Mouse (Mus musculus) lung, adult 18-20 months (tissue): ENCODE data around the gene Gm37240.
A peak's percentile ranks its signal among the peaks of the same experiment; 100 is the strongest.
"Not testable (repeated sequence)": the region's sequence is repeated elsewhere in the genome, so short reads cannot be mapped to it uniquely, and the experiment has no call there.

ENCODE experiments used
- DNase-seq, 2 experiments: peaks; one replicate each; pipeline ENCODE4 v3.0.0; 2022; ENCODE audit warnings: mixed read lengths in 2 of 2

The Gm37240 gene

GRCm38 (mm10) chr3:84615856-84616225, 1271.5 kb downstream of the Gm37240 start:
- no peak for DNase-seq

GRCm38 (mm10) chr3:84615050-84615855, 1272.1 kb downstream of the Gm37240 start:
- no peak for DNase-seq

DNA sequence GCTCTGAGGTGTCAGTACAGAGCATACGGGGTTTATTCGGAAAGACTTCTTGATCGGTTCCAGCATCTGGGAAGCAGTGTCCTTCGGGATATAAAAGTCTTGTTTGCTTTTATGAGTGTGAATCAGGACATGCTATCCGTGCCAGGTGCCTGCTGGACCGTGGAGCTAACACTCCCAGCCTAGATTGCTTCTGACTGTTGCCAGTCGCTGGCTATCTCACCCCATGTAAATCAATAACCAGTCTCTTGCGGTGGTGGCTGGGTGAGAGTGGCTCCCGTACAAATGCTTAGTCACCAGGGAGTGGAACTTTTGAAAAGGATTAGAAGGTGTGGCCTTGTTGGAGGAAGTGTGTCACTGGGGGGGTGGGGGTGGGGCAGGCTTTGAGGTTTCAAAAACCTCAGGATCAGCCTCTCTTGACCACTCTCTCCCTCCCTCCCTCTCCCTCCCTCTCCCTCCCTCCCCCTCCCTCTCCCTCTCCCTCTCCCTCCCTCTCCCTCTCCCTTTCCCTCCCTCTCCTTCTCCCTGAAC, 1277.1 kb downstream of the Gm37240 start:
- DNase-seq = no peak

DNA sequence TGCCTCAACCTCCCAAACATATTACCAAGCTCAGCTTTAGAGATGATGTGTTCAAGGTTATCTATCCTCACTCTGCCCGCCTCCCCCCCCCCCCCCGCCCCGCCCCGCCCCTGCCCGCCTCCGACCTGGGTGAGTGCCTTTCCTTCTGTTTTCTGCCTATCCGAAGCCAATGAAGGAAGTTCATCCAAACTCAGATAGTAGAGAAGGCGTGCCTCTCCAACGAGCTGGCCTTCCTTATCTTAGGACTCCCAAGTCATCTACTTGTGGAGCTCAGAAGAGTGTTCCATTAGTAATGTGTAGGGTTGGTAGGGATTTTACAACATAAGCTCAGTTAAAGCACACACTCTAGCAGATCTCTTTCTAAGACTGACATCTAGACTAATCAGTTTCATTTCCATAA, 1284.1 kb downstream of the Gm37240 start:
- no peak for DNase-seq

DNA sequence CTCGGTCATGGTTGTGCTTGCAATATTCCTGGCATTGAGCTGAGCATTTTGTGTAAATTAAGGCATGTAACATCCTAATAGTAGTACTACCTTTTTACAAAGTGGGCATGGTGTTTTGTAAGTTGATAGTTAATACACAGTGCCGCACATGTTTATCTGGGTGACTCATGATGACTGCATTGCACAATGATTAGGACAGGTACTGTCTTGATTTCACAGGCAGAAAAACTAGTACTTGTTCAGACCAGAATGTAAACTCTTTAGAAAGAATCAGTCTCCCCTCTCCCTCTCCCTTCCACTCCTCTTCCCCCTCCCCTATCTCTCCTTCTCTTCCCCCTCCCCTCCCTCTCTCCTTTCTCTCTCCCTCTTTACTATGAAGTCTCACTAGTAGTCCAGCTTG, 1284.6 kb downstream of the Gm37240 start:
- DNase-seq = no peak

DNA sequence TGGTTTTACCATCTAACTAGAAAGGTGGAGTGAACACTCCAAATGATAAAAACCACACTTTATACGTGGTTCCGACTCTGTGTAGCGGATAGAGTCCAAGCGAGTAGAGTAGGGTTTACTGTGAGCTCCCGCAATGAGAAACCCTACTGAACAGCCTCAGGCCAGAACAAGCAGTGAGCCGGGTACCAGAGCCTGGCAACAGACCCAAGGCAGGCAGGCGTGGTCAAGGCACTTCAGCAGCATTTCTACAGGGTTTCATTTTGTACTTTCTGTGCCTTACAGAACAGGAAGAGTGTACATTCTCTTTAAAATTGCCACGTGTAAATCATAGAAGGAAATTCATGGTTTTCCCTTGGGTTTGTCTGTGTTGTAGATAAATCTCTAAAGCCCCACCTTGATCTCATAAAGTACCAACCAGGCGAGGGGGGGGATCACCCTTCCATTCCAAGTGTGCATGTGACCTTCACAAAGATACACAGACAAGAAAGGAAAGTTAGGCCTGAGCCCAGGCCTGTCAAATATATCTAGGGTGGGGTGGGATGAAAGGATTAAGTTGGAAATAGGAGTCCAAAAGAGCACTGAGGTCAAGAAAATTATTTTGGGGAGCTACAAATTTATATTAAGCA, 1285.3 kb downstream of the Gm37240 start:
- DNase-seq = peak in 1 of 2 experiments; percentile 43

GRCm38 (mm10) chr3:84598756-84599155, 1288.6 kb downstream of the Gm37240 start:
- no peak for DNase-seq

DNA sequence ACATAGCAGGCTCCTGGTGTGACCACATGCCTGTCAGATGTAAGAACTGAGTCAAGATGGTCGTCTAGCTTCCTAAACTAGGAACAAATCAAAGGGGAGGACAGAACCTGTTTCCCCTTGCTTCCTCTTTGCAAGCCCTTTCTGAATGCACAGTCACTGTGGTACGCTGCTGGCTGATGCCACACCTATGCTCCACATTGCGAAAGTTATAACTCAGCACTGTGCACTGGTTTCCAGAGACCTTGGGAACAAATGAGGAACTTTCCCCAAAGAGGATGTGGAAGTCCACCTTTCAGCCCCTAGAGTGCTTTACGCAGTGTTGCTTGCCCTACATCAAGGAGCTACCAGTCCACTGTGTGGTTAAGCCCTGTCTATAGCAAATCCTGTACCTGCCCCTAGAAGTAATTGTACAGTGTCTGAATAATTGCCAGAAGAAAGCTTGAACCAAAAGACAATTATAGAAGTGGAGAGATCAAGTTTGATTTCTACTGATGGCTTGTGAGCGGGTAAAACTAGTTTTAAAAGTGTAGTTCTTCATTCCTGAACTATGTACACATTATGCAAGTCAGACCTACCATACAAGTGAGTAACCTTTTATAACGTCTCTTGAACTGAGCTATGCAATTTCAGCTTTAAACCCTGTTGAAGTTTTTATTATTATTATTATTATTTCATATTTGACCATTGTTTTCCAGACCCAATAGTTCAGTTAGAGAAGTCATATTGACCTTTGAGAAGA, 1289.2 kb downstream of the Gm37240 start:
- peak; percentile 64 to 78 for DNase-seq

GRCm38 (mm10) chr3:84595677-84596234, 1291.6 kb downstream of the Gm37240 start:
- no peak for DNase-seq

DNA sequence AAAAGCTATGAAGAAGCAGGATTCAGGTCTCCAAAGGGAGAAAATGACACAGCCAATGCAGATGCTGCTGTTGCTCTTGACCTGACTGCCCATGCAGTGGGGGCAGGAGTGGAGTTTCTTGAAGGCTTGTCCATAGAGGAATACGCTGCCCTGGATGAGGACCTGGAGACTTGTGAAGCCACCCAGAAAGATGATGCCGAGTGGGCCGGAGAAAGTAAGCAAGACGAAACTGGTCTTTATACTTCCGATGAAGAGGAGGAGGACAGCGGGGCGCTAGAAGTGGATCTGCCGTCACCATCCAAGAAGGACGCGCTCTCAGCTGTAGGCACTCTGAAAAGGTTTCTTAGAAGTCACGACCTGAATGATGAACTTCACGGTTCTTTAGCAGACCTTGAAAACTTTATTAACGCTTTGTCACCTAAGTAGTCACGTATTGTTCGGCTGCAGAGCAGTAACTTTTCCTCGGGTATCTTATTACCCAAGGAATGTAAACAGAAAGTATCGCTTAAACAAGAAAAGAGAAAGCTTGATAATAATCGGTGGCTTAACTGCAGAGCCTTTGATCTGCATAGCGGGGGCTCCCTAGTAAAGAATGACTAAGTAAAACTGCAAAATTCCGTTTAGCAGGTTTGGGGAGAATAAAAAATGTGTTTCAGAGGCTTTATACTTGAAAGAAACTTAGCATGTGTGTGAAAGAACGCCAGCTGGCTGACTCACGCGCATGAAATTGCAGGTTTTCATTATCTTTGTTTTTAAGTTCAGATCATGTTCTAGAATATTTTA, 1292.2 kb downstream of the Gm37240 start:
- no peak for DNase-seq

- DNase-seq = no peak
These were observed 1294.0 kb downstream of the Gm37240 start, which contains the start of gene Tigd4 for GRCm38 (mm10) chr3:84593274-84593673. Tigd4 (plus strand) TSS chr3:84593574.

GRCm38 (mm10) chr3:84586736-84587135, 1300.6 kb downstream of the Gm37240 start:
- no peak for DNase-seq

GRCm38 (mm10) chr3:84582913-84583276, 1304.4 kb downstream of the Gm37240 start:
- DNase-seq = no peak

- peak; percentile 96 to 98 for DNase-seq
These were observed 1305.0 kb downstream of the Gm37240 start, which contains the start of gene Arfip1 for GRCm38 (mm10) chr3:84582023-84582912. Arfip1 (minus strand) TSS chr3:84582625.

DNA sequence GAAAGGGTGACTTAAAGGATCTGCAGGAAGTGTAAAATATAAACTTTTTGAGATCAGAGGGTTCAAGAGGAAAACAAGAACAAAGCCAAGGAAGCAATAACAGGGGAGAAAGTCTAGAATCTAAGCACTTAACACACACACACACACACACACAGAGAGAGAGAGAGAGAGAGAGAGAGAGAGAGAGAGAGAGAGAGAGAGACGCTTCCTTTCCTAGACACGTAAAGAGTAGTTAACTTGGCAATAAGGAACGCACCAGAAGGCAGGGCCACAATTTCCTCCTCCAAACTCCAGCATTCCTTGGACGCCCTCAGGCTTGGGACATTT, 1305.7 kb downstream of the Gm37240 start:
- DNase-seq = no peak

DNA sequence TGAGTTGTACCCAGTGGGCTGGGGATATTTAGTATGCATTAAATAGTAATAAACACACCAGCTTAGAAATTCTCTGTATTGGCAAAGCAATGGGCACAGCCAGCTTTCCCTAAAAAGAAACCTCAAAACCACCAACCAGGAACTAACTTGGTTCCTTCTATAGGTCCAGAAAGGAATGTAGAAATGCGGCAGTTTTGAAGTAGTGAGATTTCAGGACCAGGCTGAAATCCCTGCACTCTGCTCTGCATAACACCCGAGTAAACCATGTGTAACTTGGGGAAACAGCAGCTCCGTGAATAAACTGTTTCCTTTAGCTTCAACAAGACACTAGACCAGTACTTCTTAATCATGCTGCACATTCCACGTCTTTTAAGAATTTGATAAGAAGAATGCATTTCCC, 1306.6 kb downstream of the Gm37240 start:
- no peak for DNase-seq

DNA sequence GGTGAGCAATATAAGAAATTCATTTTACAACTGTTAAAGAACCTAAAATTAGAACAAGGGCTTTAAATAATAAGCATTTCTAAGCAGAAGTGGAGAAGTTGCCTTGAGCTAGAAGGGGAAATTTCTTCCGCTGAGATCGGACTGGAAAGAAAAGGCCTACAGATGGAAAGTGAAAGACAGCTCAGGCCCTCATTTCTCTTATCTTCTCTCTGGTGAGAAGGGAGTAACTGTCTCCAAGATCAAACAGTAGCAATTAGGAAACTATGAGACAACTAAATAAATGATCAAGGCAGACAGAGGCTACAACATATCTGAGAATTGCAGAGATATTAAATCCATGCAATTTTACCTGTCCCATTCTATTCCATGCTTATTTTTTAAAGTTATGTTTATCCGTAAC, 1316.8 kb downstream of the Gm37240 start:
- DNase-seq = no peak

- no peak for DNase-seq
These were observed 1317.7 kb downstream of the Gm37240 start for GRCm38 (mm10) chr3:84569587-84569986.

GRCm38 (mm10) chr3:84568540-84568939, 1318.8 kb downstream of the Gm37240 start:
- no peak for DNase-seq

DNA sequence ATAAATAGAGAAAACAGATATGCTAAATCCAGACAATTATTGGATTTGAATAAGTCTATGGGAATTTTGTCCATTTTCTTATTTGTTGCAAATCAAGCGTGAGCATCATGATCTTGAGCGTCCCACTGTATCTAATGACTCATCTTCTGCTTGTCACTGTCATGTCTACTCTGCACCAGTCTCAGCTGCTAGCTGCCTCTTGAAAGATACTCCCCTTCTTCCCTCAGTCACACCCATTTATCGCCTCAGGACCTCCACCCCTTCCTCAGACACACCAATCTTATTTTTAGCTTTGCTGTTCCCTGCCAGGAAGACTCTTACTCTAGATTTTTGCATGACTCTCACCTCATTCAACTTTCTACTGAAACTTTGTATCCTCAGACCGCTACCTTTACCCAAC, 1323.9 kb downstream of the Gm37240 start:
- DNase-seq = no peak

DNA sequence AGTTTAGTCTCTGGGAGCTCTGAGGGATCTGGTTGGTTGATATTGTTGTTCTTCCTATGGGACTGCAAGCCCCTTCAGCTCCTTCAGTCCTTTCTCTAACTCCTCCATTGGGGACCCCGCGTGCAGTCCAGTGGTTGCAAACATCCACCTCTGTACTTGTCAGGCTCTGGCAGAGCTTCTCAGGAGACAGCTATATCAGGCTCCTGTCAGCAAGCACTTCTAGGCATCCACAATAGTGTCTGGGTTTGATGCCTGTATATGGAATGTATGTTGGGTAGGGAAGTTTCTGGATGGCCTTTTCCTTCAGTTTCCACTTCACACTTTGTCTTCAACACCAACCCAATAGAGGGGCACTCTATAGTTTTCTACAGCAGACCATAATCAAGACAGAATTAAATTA, 1324.4 kb downstream of the Gm37240 start:
- DNase-seq = not testable (repeated sequence)
